Mouse (Mus musculus) heart, postnatal 10 days (tissue): ENCODE results near the gene Olfr229. TPM values are rescaled to one million over a fixed set of nuclear protein-coding genes. Genes with fewer than 3 reads are reported as not detected.
"Not testable (repeated sequence)": the region's sequence is repeated elsewhere in the genome, so short reads cannot be mapped to it uniquely, and the experiment has no call there.

Source experiments
- DNase-seq, 2 experiments: peaks; one replicate each; pipeline ENCODE4 v3.0.0; 2021
- intact Hi-C: fragments of 180-260 bp; cut with DNase I; formaldehyde crosslinking; loops from one replicate; pipeline ENCODE4 v1.15.1; 2025
- total RNA-seq, 2 experiments: library from RNA; stranded (reverse); gene quantifications; 2 replicates each; pipeline ENCODE4 v1.2.3; 2021

Gene Olfr229
- not detected for total RNA-seq

DNA sequence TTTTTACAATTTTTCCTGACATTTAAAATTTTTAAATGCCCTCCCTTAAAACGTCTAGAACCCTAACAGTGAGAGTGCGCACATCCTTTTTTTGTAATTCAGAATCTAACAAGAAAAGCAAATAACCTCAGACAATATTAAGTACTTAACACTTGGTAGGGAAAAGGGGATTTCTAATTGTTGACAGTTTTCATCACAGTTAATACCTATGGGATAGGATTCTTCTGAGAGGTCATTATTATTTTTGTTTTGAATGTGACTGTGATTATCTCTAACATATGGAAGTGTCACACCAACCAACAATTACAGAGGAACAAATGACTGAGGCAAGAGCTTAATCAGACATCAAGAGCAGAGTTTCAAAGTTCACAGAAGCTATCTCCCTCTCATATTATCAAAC lies at the start of gene Olfr229:
Gene Olfr229, plus strand, starts transcription at position 301 of the 400 bp plus-strand sequence.
- intact Hi-C loops: no loop called here
- DNase-seq: no peak

DNA sequence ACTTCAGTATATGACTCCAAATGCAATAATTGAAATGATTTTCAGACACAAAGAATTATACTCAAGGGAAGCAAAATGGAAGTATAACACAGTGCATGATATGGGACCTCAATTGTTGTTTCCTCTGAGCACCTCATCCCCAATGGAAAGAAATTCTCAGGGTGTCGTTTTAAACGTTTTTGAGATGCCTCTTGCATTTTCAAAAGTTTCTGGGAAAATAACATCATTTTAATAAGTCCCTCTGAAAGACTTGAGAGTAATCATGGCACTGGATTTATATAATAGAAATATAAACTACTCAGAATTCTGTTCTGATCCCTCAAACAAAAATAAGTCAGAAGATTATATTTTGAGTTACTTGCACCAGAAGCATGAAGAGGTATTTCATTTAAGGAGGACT lies 41.0 kb upstream of the Olfr229 start, which contains the start of gene Olfr972:
Gene Olfr972, plus strand, starts transcription at position 301 of the 400 bp plus-strand sequence.
- intact Hi-C loops: no loop called here
- DNase-seq: no peak

GRCm38 (mm10) chr9:39871986-39872385 lies 35.1 kb upstream of the Olfr229 start:
- intact Hi-C loops, DNase-seq: not testable (repeated sequence)

DNA sequence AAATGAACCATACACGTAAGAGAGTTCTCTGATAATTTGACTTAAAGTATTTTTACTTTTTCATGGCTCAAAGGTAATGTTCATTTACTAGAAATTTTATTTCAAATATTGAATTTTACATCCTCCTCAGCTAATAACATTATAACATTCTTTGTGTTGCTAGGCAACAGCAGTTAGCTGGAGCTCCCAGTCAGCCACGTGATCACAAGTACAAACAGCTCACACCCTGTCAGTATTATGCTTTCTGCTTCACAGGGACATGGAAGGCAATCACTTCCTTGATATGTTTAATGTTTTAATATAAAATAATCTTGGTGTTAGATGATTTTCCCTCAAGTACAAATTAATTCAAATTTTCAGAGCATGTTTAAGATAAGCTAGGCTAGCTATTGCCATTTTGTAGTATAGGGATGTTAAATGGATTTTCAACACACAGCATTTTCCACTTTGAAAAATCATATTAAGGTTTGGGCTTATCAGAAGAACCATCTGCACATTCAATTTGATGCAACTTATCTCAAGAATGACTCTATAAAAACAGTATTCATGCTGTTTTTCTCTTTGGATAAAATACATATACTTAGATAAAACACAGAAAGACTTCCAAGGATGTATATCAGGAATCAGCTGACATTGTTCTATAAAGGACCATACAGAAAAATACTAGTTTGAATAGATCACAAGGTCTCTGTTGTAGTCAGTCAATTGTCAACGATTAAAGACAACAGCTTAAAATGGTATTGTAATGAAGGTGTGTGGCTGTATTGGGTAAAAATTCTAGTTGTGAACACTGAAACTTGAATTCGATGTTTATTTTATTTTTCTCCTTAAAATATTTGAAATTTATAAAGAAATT lies 29.4 kb upstream of the Olfr229 start:
- DNase-seq, intact Hi-C loops: not testable (repeated sequence)

DNA sequence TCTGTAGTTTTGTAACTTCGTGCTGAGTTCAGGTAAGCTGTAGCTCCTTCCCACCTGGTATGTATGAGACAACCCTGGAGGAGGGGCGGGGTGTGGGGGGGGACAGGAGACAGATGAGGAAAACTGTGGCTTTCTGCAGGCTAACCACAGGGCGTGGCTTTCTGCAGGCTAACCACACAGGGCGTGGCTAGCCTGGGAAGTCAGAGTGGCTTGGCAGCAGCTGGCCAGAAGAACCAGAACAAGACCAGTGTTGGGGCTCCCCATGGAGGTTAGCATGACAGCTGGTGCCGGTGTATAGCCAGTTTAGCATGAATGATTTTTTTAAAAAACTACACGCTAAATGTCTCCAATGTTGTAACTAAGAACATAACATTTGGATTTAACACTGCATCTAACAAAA lies 2.0 kb upstream of the Olfr229 start:
- no peak for DNase-seq
- intact Hi-C loops: no loop called here

DNA sequence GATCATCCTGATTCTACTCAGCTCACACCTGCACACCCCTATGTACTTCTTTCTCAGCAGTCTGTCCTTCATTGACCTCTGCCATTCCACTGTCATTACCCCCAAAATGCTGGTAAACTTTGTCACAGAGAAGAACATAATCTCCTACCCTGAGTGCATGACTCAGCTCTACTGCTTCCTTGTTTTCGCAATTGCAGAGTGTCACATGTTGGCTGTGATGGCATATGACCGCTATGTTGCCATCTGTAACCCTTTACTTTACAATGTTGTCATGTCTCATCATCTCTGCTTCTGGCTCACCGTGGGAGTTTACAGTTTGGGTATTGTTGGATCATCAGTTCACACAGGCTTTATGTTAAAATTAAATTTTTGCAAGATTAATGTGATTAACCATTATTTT lies 2.8 kb downstream of the Olfr229 start:
- intact Hi-C loops: no loop called here
- no peak for DNase-seq

GRCm38 (mm10) chr9:39927975-39928836 lies 21.1 kb downstream of the Olfr229 start:
- intact Hi-C loops: not testable (repeated sequence)

DNA sequence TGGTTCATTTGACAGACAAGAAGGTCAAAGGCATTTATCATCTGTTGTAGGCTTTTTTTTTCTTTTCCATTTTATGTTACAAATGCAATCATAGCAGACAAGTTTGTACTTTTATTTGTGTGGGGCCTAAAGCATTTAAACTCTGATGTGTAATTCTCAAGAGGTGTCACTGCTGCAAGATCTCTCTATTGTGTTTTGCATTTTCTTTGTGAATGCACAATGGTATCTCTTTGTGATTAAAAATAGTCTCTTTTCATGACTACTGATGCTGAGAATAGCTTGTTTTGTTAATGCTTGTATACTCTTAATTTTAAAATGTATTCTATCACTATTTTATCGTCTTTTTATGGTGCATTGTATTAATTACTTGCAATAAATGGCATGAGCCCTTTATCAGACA lies 21.7 kb downstream of the Olfr229 start:
- intact Hi-C loops: not testable (repeated sequence)

More at GRCm38 (mm10) chr9:39927975-39928836, 21.1 kb downstream of the Olfr229 start:
- DNase-seq: not testable (repeated sequence)

DNA sequence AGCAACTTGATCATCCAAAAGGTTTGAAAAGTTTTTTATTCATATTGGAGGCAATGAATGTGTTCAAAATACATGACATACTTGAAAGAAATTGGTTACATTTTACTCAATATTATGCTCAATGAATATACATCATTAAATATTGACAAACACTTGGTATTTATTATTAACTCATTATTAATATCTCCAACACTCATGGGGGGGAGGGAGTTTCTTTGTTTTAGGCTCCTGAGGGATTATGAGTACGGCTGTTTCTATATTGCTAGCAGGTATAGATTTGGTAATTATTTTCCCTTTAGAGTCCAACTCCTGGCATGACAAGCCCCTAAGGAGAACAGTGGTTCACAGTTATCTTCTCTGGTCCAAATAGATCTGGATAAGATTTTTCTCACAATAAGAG lies 30.1 kb downstream of the Olfr229 start, which contains the start of gene Olfr974:
Gene Olfr974, plus strand, starts transcription at position 301 of the 400 bp plus-strand sequence.
- no peak for DNase-seq
- intact Hi-C loops: no loop called here

More for the DNA sequence above, 21.7 kb downstream of the Olfr229 start:
- not testable (repeated sequence) for DNase-seq

GRCm38 (mm10) chr9:39951946-39952345 lies 44.8 kb downstream of the Olfr229 start, which contains the start of gene Olfr975:
Olfr975 (minus strand) TSS chr9:39952046.
- intact Hi-C loops: no loop called here
- no peak for DNase-seq

- DNase-seq, intact Hi-C loops: not testable (repeated sequence)
Measured at GRCm38 (mm10) chr9:39961033-39961432, 53.9 kb downstream of the Olfr229 start, which contains the start of gene Olfr976. Olfr976 (minus strand) TSS chr9:39961133.

Other genes starting within 250 kb of the Olfr229 start
- gene Olfr963, start 240.1 kb upstream of the Olfr229 start, total RNA-seq: not detected
- not detected for gene Olfr149, start 200.2 kb upstream of the Olfr229 start, total RNA-seq
- gene Olfr965, start 196.0 kb upstream of the Olfr229 start, total RNA-seq: not detected
- not detected for gene Olfr150, start 176.4 kb upstream of the Olfr229 start, total RNA-seq
- not detected for gene Olfr967, start 161.1 kb upstream of the Olfr229 start, total RNA-seq
- not detected for gene Olfr968, start 124.1 kb upstream of the Olfr229 start, total RNA-seq
- not detected for gene Olfr969, start 116.4 kb upstream of the Olfr229 start, total RNA-seq
- gene Olfr970, start 98.5 kb upstream of the Olfr229 start, total RNA-seq: not detected
- not detected for gene Olfr971, start 70.5 kb upstream of the Olfr229 start, total RNA-seq
- gene Olfr972, start 40.9 kb upstream of the Olfr229 start, total RNA-seq: not detected
- not detected for gene Olfr974, start 30.2 kb downstream of the Olfr229 start, total RNA-seq
- gene Olfr975, start 44.7 kb downstream of the Olfr229 start, total RNA-seq: not detected
- gene Olfr976, start 53.8 kb downstream of the Olfr229 start, total RNA-seq: not detected
- not detected for gene Olfr978, start 84.8 kb downstream of the Olfr229 start, total RNA-seq
- not detected for gene Olfr979, start 96.1 kb downstream of the Olfr229 start, total RNA-seq
- gene Olfr980, start 102.2 kb downstream of the Olfr229 start, total RNA-seq: not detected
- not detected for gene Olfr981, start 114.1 kb downstream of the Olfr229 start, total RNA-seq
- gene Olfr982, start 166.5 kb downstream of the Olfr229 start, total RNA-seq: not detected
- gene Olfr983, start 186.3 kb downstream of the Olfr229 start, total RNA-seq: not detected
- gene Olfr984, start 206.9 kb downstream of the Olfr229 start, total RNA-seq: not detected
- not detected for gene Olfr985, start 222.8 kb downstream of the Olfr229 start, total RNA-seq
- gene Tmem225, start 240.8 kb downstream of the Olfr229 start, total RNA-seq: not detected